Mouse (Mus musculus) testis, adult 2 months (tissue): ENCODE data around the gene Gstm3.

Source experiments
- CTCF ChIP-seq: fragments of 200-500 bp; IDR thresholded peaks from 2 replicates; pipeline ENCODE4 v1.5.1; 2012; ENCODE audit warnings: low read depth, mild to moderate bottlenecking, inconsistent platforms, low read length, moderate library complexity; ENCODE audit not compliant: control insufficient read depth, insufficient read depth, insufficient replicate concordance
- POLR2A ChIP-seq: fragments of 200-500 bp; IDR thresholded peaks from 2 replicates; pipeline ENCODE4 v1.6.1; 2012; ENCODE audit warnings: low read depth, mild to moderate bottlenecking, inconsistent platforms, low read length, moderate library complexity; ENCODE audit not compliant: control insufficient read depth

DNA sequence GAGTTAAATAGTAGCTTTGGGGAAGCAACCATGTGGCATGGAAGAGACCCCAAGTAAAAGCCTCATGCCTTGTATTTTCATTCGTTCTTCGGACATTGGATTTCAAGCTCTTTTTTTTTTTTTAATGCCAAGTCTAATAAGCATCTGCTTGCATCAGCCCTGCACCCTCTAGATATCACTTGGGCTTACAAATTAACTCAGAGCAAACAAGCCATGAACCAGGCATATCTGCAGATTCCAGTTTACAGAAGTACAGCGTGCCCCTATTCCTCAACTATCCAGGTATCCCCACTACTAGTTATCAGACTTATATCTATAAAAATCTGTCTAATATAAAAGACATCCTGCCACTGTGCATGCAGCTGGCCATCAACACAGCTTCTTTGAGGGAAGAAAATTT, 3.0 kb upstream of the Gstm3 start:
- TF ChIP-seq CTCF (no peak), POLR2A (no peak)
